Mouse (Mus musculus) hindbrain, embryonic 11.5 days (tissue): Measurements from ENCODE around the gene Xrcc5. TPM values are rescaled to one million over a fixed set of nuclear protein-coding genes. Genes with fewer than 3 reads are reported as not detected.
A peak's percentile ranks its signal among the peaks of the same experiment; 100 is the strongest.

ENCODE experiments used
- ATAC-seq: fragments of 200-750 bp; cut with Nextera tagmentation; 2 replicates; pipeline ENCODE4 v1.8.0; 2017; ENCODE audit warnings: mild to moderate bottlenecking, moderate TSS enrichment, moderate library complexity; ENCODE audit not compliant: low FRiP score
- DNase-seq: peaks from one replicate; pipeline ENCODE4 v3.0.0-alpha.2; 2015; ENCODE audit warnings: low spot score
- H3K27ac ChIP-seq: fragments of 300-500 bp; sonication (generic); 2 replicates; pipeline ENCODE4 v1.5.1; 2014; ENCODE audit warnings: mild to moderate bottlenecking, low read depth, low read length
- H3K27me3 ChIP-seq: fragments of 300-500 bp; sonication (generic); 2 replicates; pipeline ENCODE4 v1.6.1; 2014; ENCODE audit warnings: mild to moderate bottlenecking, low read length, moderate library complexity, mixed read lengths; ENCODE audit not compliant: control insufficient read depth, insufficient read depth
- H3K36me3 ChIP-seq: fragments of 300-500 bp; sonication (generic); 2 replicates; pipeline ENCODE4 v1.6.1; 2014; ENCODE audit warnings: mild to moderate bottlenecking, low read length, moderate library complexity, mixed read lengths; ENCODE audit not compliant: control insufficient read depth, insufficient read depth
- H3K4me1 ChIP-seq: fragments of 300-500 bp; sonication (generic); replicated peaks from 2 replicates; pipeline ENCODE4 v1.6.1; 2014; ENCODE audit warnings: low read length, mixed read lengths; ENCODE audit not compliant: control insufficient read depth, insufficient read depth
- H3K4me2 ChIP-seq: fragments of 300-500 bp; sonication (generic); replicated peaks from 2 replicates; pipeline ENCODE4 v1.6.1; 2014; ENCODE audit warnings: mild to moderate bottlenecking, low read depth, low read length
- H3K4me3 ChIP-seq: fragments of 300-500 bp; sonication (generic); 2 replicates; pipeline ENCODE4 v1.5.1; 2014; ENCODE audit warnings: low read depth, low read length
- H3K9ac ChIP-seq: fragments of 300-500 bp; sonication (generic); 2 replicates; pipeline ENCODE4 v1.6.1; 2014; ENCODE audit warnings: low read depth, low read length
- H3K9me3 ChIP-seq: fragments of 300-500 bp; sonication (generic); 2 replicates; pipeline ENCODE4 v1.6.1; 2016; ENCODE audit warnings: low read length; ENCODE audit not compliant: control insufficient read depth
- WGBS: fragments of 180-500 bp; shearing (Covaris S2); extraction: QIAGEN DNeasy Blood & Tissue Kit; methylation state at CpG from one replicate; pipeline ENCODE4 v1.1.7; 2014; 5-methylcytosine and 5-hydroxymethylcytosine counted together
- polyA plus RNA-seq: library from polyadenylated mRNA; unstranded; fragments of >200 nt; fragmentation: Nextera tagmentation; extraction: Ambion mirVana; gene quantifications from 2 replicates; pipeline ENCODE4 v1.2.1, GENCODE M21; 2014

Gene Xrcc5
- polyA plus RNA-seq, 1 experiment from 2014 or later = 53.2 TPM

DNA sequence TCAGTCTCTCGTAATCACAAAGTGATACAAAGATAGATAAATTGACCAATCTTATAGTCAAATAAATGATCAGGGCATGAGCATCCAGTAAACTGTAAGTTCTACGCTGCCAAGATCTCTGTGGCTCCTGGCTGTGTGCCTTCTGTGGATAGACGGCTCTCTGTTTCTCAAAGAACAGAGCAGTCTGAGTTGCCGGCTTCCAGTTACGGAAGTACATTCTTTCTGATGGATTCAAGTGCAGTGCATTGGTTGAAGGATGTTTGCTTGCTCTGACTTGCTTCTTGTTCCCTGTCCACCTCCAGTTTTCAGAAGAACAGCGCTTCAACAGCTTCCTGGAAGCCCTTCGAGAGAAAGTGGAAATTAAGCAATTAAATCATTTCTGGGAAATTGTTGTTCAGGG is 75.8 kb downstream of the Xrcc5 start:
- WGBS = 95% methylated on average over 7 of the region's 7 CpGs
- DNase-seq = no peak

DNA sequence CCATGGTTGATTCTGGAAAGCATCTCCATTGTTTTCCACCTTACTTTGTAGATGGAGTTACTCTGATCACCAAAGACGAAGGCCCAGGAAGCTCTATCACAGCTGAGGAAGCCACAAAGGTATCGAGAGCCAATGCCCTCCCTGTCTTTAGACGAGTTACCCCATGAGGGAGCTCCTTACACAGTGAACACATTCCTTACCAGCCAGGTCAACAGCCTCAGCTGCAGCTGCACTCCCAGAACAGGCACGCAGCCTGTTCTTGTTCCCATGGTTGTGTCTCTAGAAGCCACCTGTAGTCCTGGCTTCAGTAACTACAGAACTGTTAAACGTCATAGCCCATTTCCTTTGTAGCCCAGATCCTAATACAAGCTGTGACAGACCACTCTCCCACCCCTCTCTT is 76.4 kb downstream of the Xrcc5 start:
- ATAC-seq = no peak
- Histone ChIP-seq H3K36me3 (no peaks in the 10 kb centered on the region), H3K27ac (no peak overlapping the region), H3K9ac (no peak overlapping the region), H3K9me3 (no peaks in the 10 kb centered on the region), H3K4me2 (no peak overlapping the region), H3K4me1 (no peaks in the 10 kb centered on the region), H3K27me3 (no peaks in the 10 kb centered on the region), H3K4me3 (no peak overlapping the region)
- 77% methylated on average over 5 of the region's 5 CpGs for WGBS
- DNase-seq = no peak

More for the DNA sequence above, 75.8 kb downstream of the Xrcc5 start:
- H3K4me3 ChIP-seq = no peak overlapping the region
- no peak overlapping the region for H3K9ac ChIP-seq
- no peak for ATAC-seq
- no peak overlapping the region for H3K27ac ChIP-seq
- H3K36me3 ChIP-seq = no peaks in the 10 kb centered on the region
- no peaks in the 10 kb centered on the region for H3K4me1 ChIP-seq
- no peaks in the 10 kb centered on the region for H3K9me3 ChIP-seq
- no peaks in the 10 kb centered on the region for H3K27me3 ChIP-seq
- no peak overlapping the region for H3K4me2 ChIP-seq

DNA sequence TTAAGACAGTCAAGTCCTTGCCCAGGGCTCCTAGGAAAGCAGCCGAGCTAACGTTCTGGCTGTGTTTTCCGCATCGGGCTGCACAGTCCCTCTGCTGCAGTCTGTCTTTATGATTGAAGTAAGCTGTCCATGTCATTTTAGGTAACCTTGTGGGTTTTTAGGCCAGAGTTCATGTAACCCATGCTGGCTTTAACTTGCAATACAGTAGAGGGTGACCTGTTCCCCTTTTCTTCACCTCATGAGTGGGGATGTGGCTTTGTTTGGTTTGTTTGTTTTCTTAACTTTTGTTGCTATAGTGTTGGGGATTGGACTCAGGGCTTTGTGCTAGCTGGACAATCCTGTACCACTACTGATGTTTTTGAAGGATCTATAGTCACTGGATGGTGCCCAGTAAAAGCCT is 83.2 kb downstream of the Xrcc5 start:
- Histone ChIP-seq H3K4me2 (no peak overlapping the region), H3K4me3 (no peak overlapping the region), H3K9ac (no peak overlapping the region), H3K9me3 (no peaks in the 10 kb centered on the region), H3K36me3 (no peaks in the 10 kb centered on the region), H3K27me3 (no peaks in the 10 kb centered on the region), H3K4me1 (no peaks in the 10 kb centered on the region), H3K27ac (no peak overlapping the region)
- no peak for ATAC-seq
- 84% methylated on average over 4 of the region's 4 CpGs for WGBS
- no peak for DNase-seq

DNA sequence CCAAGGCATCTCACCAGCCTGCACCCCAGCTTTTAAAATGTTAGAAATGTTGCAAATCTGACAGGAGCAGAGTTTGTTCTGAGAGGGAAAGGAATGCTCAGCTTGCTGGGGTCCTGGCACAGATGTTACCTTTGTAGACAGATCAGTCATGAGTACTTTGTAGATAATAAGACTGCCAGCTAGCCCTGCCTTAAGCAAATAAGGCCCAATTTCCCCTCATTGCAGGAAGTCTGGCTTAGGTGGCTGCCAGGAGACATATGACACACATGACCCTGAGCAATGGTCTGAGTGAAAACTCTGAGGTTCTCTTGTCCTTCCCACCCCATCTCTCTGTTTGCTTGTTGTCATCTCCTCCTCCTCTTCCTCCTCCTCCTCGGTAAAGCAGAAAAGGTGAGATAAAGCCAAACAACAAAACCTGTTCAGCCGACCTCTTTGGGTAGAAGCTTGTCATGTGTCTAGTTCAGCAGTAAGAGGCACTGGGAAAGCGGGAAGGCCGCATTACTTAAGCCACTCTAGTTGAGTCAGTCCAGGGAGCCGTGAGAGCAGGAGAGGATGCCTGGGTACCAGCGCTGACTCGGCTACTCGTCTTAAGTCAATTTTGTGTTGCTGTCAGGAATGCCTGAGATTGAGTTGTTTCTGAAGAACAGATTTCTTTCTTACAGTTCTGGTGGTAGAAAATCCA is 92.6 kb downstream of the Xrcc5 start:
- no peaks in the 10 kb centered on the region for H3K27me3 ChIP-seq
- no peak overlapping the region for H3K27ac ChIP-seq
- 86% methylated on average over 8 of the region's 8 CpGs for WGBS
- no peak for DNase-seq
- H3K4me3 ChIP-seq = no peak overlapping the region
- no peak for ATAC-seq
- H3K36me3 ChIP-seq = no peaks in the 10 kb centered on the region
- no peak overlapping the region for H3K9ac ChIP-seq
- no peak overlapping the region for H3K4me2 ChIP-seq
- no peaks in the 10 kb centered on the region for H3K4me1 ChIP-seq
- H3K9me3 ChIP-seq = no peaks in the 10 kb centered on the region

DNA sequence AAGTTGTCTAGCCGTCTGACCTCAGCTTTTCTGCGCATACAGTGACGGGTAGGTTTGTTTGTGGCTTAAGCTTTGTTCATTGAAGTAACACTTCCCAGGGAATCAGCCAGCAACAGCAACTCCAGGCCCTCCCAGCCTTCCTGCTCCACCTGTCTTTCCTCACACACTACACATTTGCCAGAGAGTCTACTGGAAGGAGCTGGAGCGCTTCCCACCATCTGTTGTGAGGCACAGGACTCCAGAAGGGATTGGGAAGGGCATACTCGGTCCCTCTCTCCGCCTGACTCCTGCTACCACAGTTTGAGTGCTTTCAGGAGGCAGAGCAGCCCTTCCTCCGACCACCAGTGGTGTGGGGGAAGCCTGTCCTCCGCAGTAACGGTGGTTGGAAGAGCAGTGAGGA is 93.4 kb downstream of the Xrcc5 start:
- no peak overlapping the region for H3K4me2 ChIP-seq
- no peak overlapping the region for H3K4me3 ChIP-seq
- DNase-seq (no peak), ATAC-seq (no peak)
- H3K27me3 ChIP-seq = no peaks in the 10 kb centered on the region
- 90% methylated on average over 9 of the region's 9 CpGs for WGBS
- H3K27ac ChIP-seq = no peak overlapping the region
- H3K9ac ChIP-seq = no peak overlapping the region
- no peaks in the 10 kb centered on the region for H3K36me3 ChIP-seq
- H3K4me1 ChIP-seq = no peaks in the 10 kb centered on the region
- no peaks in the 10 kb centered on the region for H3K9me3 ChIP-seq

DNA sequence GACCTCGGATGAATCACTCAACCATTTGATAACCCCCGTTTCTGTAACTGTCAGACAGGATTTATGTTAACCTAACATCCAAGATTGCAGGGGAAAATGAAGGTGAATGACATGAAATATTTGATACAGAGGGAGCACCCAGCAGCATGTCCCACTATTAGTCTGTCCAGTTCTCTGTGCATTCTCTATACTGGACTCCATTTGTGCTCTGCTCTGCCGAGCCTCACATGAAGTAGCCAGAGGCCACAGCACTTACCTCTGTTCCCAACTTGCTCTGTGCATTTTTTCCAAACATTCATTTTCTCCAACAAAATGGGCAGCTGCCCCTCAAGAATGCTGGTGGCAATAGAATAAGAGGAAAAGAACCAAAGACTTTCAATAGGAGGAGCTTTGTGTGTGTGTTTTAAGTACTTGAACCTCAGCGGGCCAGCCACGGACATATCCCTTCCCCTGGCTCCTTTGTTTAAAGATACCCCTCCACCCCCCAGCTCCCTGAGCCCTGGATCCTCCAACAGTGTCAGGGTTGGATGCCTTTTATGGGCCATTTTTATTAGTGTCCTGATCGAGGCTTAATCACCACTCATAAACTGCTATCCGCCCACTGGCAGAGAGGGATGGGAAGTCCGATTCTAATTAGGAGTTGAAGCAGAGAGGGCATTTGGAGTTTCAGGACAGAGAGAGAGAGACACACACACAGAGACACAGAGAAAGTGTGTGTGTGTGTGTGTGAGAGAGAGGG is 94.3 kb downstream of the Xrcc5 start:
- no peak overlapping the region for H3K4me3 ChIP-seq
- H3K9ac ChIP-seq = no peak overlapping the region
- no peak overlapping the region for H3K4me2 ChIP-seq
- DNase-seq = no peak
- H3K4me1 ChIP-seq = no peaks in the 10 kb centered on the region
- H3K27ac ChIP-seq = no peak overlapping the region
- H3K9me3 ChIP-seq = no peaks in the 10 kb centered on the region
- ATAC-seq = no peak
- H3K36me3 ChIP-seq = no peaks in the 10 kb centered on the region
- no peaks in the 10 kb centered on the region for H3K27me3 ChIP-seq
- 78% methylated on average over 8 of the region's 8 CpGs for WGBS

DNA sequence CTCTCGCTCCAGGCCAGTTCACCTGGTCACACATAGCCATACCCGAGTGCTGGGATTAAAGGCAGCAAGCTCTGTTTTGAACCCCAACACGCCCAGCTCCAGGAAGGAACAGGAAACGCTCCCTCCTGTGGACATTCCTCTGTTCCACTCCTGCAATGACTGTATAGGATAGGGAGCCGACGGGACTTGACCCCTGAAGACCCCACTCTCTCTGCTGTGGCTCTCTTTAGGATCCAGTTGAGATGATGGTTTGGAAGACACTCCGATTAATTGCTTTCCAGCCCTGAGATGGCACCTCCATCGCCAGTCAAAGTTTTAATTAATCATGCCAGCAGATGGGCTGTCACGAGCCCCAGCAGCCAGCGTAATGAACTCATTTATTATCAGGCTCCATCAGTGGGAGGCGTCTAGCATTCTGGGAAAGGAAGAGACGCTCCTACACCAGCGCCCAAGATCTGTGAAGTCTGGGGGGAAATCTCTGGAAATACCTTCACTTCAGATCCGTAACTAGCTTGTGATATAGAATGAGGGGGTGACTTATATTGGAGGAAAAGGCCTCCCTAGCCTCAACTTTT is 99.4 kb downstream of the Xrcc5 start:
- Histone ChIP-seq H3K27me3 (no peaks in the 10 kb centered on the region), H3K36me3 (no peaks in the 10 kb centered on the region), H3K9me3 (no peaks in the 10 kb centered on the region), H3K4me2 (no peak overlapping the region), H3K4me3 (no peak overlapping the region), H3K27ac (no peak overlapping the region), H3K9ac (no peak overlapping the region), H3K4me1 (no peaks in the 10 kb centered on the region)
- 69% methylated on average over 14 of the region's 14 CpGs for WGBS
- peak; percentile 22 for DNase-seq
- peak; percentile 64 for ATAC-seq

DNA sequence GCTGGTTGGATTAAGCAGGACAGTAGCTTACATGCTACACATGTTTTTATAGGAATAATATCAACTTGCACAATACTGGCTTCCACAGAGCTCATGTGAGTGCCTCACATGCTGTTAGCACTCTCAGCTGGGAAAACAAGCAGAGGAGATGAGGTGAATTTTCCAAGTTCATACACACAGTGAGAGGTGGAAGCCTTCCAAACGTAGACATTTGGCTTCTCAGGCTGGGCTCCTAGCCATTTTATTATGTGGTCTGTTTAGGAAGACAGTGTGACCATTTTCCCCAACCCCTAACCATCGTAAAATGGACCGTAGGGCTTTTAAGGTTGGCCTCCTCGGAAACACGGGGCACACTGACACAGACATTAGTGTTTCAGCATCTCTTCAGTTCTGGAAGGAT is 102.7 kb downstream of the Xrcc5 start:
- DNase-seq (no peak), ATAC-seq (no peak)
- Histone ChIP-seq H3K4me1 (peaks cover 8% of the 10 kb centered on the region), H3K9ac (no peak overlapping the region), H3K36me3 (no peaks in the 10 kb centered on the region), H3K9me3 (no peaks in the 10 kb centered on the region), H3K27me3 (no peaks in the 10 kb centered on the region), H3K27ac (no peak overlapping the region), H3K4me3 (no peak overlapping the region), H3K4me2 (no peak overlapping the region)
- WGBS = 87% methylated on average over 5 of the region's 5 CpGs

DNA sequence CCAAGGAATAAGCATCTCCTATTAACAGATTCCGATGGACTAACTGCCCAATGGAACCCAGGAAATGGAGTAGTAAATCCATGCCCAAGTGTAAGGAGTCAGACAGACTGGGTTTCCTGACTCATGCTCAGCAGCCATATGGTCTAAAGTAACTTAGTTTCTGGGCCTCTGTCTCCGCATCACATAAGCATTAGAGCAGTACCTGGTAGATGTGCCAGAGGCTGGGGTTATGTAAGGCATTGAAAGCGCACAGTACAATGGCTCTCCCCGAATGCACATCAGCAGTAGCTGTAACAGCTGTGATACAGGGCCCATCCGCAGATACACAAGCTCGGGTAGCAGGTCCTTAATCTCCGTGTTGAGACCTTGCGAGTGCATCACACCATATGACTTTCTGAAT is 103.9 kb downstream of the Xrcc5 start:
- H3K9ac ChIP-seq = no peak overlapping the region
- DNase-seq = no peak
- no peaks in the 10 kb centered on the region for H3K36me3 ChIP-seq
- no peaks in the 10 kb centered on the region for H3K9me3 ChIP-seq
- peaks cover 8% of the 10 kb centered on the region for H3K4me1 ChIP-seq
- no peak overlapping the region for H3K27ac ChIP-seq
- H3K4me2 ChIP-seq = no peak overlapping the region
- WGBS = 93% methylated on average over 8 of the region's 8 CpGs
- H3K27me3 ChIP-seq = no peaks in the 10 kb centered on the region
- no peak overlapping the region for H3K4me3 ChIP-seq
- ATAC-seq = no peak
